Mouse (Mus musculus): ENCODE data around the gene Pfkl. TPM values are rescaled to one million over a fixed set of nuclear protein-coding genes. Genes with fewer than 3 reads are reported as not detected.
A peak's percentile ranks its signal among the peaks of the same experiment; 100 is the strongest.

The Pfkl gene
- polyA plus RNA-seq, 1 experiment from 2014 or later = 168 TPM

DNA sequence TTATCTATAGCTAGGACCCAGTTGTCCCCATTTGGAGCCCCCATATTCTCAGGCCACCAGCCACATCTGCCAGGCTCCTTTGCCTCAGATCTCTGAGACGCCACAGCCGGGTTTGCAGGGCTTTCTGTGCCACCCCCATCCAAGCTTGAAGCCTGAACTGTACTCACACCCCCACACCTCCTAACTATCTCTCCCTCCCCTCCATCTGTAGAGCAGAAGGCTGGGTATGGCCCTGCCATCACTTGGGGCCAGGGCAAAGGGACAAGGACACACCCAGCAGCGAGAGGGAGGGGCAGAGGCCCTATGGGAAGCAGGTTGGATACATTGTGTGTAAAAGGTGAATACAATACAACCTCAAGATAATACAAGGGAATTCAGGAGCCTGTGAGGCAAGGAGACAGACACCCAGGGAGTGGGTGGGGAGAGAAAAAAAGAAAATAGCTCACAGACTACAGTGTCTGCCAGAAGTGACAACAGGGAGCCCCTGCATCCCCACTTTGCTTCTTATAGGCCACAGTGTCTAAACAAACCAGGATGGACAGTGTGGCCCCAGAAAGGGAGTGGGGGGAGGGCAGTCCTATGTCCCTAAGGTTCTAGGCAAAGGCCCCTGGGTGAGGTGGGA lies 5.3 kb downstream of the Pfkl start:
- Histone ChIP-seq H3K4me2 (ENCODE audit: low read length) (no peak overlapping the region), H3K27me3 (ENCODE audit: control insufficient read depth, insufficient read depth, low read length) (no peaks in the 10 kb centered on the region), H3K4me1 (ENCODE audit: control insufficient read depth in 2 of 2, insufficient read depth in 2 of 2, low read length in 2 of 2) (peaks cover 23 to 33% of the 10 kb centered on the region in 2 experiments), H3K4me3 (ENCODE audit: control insufficient read depth in 1 of 2, insufficient read depth in 1 of 2, low read depth in 1 of 2, low read length in 2 of 2) (no peak overlapping the region), H3K9me3 (ENCODE audit: control insufficient read depth, low read length) (no peaks in the 10 kb centered on the region), H3K27ac (replicated peaks in 1 of 2; ENCODE audit: control insufficient read depth in 1 of 2, insufficient read depth in 1 of 2, low read depth in 2 of 2, low read length in 2 of 2) (no peak overlapping the region), H3K9ac (ENCODE audit: low read length) (no peak overlapping the region), H3K36me3 (ENCODE audit: control insufficient read depth, insufficient read depth, low read length) (peaks cover 58% of the 10 kb centered on the region)
- no peak for ATAC-seq (ENCODE audit: insufficient number of reproducible peaks, insufficient read depth, low FRiP score, low read depth)
- WGBS = 91% methylated on average over 3 of the region's 3 CpGs

DNA sequence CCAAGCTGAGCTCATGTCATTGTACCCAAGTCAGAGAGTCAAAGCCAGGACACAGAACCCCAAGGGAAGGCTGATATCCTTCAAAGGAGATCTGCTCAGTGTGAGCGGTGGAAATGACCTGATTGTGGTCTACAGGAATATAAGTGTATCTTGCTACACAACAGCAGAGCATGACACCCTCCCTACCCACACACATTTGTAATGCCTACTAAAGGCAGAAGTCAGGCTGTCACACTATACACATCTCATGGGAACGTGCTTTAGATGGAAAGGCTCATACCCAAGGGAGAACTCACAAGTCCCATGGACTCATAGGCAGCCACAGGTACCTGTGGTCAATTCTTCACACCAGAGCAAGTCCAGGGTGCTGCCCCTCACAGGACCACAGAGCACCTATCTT lies 7.6 kb downstream of the Pfkl start:
- 85% methylated on average over 2 of the region's 2 CpGs for WGBS
- peaks cover 80% of the 10 kb centered on the region for H3K36me3 ChIP-seq (ENCODE audit: control insufficient read depth, insufficient read depth, low read length)

DNA sequence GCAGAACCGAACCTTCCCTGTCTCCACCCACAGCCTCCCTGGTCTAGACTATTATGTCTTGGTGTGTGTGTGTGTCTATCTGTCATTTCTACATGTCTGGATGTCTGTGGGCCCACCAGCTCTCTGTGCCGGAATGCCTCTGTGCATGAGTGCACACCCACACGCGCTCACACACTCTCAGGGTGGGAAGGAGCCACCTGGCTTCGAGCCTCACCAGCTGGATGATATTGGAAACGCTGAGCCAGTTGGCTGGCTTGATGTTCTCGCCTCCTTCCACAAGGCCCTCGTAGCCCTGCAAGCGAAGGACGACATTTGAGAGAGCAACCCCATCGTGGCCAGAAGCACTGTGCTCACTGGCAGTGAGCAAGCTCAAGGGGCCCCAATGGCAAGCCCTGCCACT lies 8.1 kb downstream of the Pfkl start:
- ATAC-seq (ENCODE audit: insufficient number of reproducible peaks, insufficient read depth, low FRiP score, low read depth) = no peak
- H3K4me1 ChIP-seq (ENCODE audit: control insufficient read depth in 2 of 2, insufficient read depth in 2 of 2, low read length in 2 of 2) = peaks cover 4 to 10% of the 10 kb centered on the region in 2 experiments
- WGBS = 89% methylated on average over 11 of the region's 11 CpGs
- H3K9me3 ChIP-seq (ENCODE audit: control insufficient read depth, low read length) = no peaks in the 10 kb centered on the region
- peaks cover 85% of the 10 kb centered on the region for H3K36me3 ChIP-seq (ENCODE audit: control insufficient read depth, insufficient read depth, low read length)
- H3K9ac ChIP-seq (ENCODE audit: low read length) = no peak overlapping the region
- H3K4me3 ChIP-seq (ENCODE audit: control insufficient read depth in 1 of 2, insufficient read depth in 1 of 2, low read depth in 1 of 2, low read length in 2 of 2) = no peak overlapping the region
- H3K27me3 ChIP-seq (ENCODE audit: control insufficient read depth, insufficient read depth, low read length) = no peaks in the 10 kb centered on the region
- H3K27ac ChIP-seq (replicated peaks in 1 of 2; ENCODE audit: control insufficient read depth in 1 of 2, insufficient read depth in 1 of 2, low read depth in 2 of 2, low read length in 2 of 2) = no peak overlapping the region
- no peak overlapping the region for H3K4me2 ChIP-seq (ENCODE audit: low read length)

More for the DNA sequence above, 7.6 kb downstream of the Pfkl start:
- Histone ChIP-seq H3K27ac (replicated peaks in 1 of 2; ENCODE audit: control insufficient read depth in 1 of 2, insufficient read depth in 1 of 2, low read depth in 2 of 2, low read length in 2 of 2) (no peak overlapping the region), H3K9ac (ENCODE audit: low read length) (no peak overlapping the region), H3K4me1 (ENCODE audit: control insufficient read depth in 2 of 2, insufficient read depth in 2 of 2, low read length in 2 of 2) (peaks cover 9 to 16% of the 10 kb centered on the region in 2 experiments), H3K27me3 (ENCODE audit: control insufficient read depth, insufficient read depth, low read length) (no peaks in the 10 kb centered on the region), H3K9me3 (ENCODE audit: control insufficient read depth, low read length) (no peaks in the 10 kb centered on the region), H3K4me2 (ENCODE audit: low read length) (no peak overlapping the region), H3K4me3 (ENCODE audit: control insufficient read depth in 1 of 2, insufficient read depth in 1 of 2, low read depth in 1 of 2, low read length in 2 of 2) (no peak overlapping the region)
- no peak for ATAC-seq (ENCODE audit: insufficient number of reproducible peaks, insufficient read depth, low FRiP score, low read depth)

DNA sequence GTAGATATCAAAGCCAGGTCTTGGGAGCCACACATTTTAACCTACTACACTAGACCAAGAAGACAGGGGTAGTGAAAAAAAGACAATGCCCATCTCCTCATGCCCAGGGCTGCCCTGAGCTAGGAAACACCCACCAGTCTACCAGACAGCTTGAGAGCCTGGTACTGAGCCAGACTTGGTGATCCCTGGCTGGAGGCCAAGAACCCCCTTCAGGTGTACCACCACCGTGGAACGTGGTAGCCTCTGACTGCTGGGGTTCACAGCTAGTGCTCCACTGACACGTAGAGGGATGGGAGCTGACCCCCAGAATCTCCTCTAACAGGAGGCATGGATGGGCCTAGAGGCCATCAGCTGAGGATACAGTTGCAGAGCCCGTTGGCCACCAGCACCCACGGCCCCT lies 9.7 kb downstream of the Pfkl start:
- Histone ChIP-seq H3K36me3 (ENCODE audit: control insufficient read depth, insufficient read depth, low read length) (peaks cover 98% of the 10 kb centered on the region), H3K27me3 (ENCODE audit: control insufficient read depth, insufficient read depth, low read length) (no peaks in the 10 kb centered on the region), H3K4me3 (ENCODE audit: control insufficient read depth in 1 of 2, insufficient read depth in 1 of 2, low read depth in 1 of 2, low read length in 2 of 2) (no peak overlapping the region), H3K9me3 (ENCODE audit: control insufficient read depth, low read length) (no peaks in the 10 kb centered on the region), H3K4me2 (ENCODE audit: low read length) (no peak overlapping the region), H3K9ac (ENCODE audit: low read length) (no peak overlapping the region), H3K4me1 (ENCODE audit: control insufficient read depth in 2 of 2, insufficient read depth in 2 of 2, low read length in 2 of 2) (no peaks in the 10 kb centered on the region; a peak in 1 of 4 replicates), H3K27ac (replicated peaks in 1 of 2; ENCODE audit: control insufficient read depth in 1 of 2, insufficient read depth in 1 of 2, low read depth in 2 of 2, low read length in 2 of 2) (no peak overlapping the region)
- no peak for ATAC-seq (ENCODE audit: insufficient number of reproducible peaks, insufficient read depth, low FRiP score, low read depth)
- 94% methylated on average over 5 of the region's 5 CpGs for WGBS

DNA sequence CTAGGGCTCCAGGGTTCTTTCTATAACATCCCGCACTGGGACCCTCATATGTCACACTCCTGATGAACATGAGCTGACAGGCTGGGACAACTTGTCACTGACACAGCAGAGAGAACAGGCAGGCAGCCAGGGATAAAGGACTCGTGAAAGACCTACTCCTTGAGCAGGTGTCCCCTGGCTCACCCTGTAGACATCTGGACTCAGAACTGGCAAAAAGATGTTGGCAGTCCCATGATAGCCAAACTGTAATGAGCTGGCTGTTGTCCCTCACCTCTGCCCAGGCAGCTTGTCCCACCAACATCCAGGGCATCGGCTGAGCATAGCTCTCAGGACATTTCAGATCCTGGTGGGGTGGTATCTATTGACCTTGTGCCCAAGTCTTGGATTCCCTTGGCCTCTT lies 14.2 kb downstream of the Pfkl start:
- no peak overlapping the region for H3K9ac ChIP-seq (ENCODE audit: low read length)
- ATAC-seq (ENCODE audit: insufficient number of reproducible peaks, insufficient read depth, low FRiP score, low read depth) = no peak
- H3K9me3 ChIP-seq (ENCODE audit: control insufficient read depth, low read length) = no peaks in the 10 kb centered on the region
- peaks cover 100% of the 10 kb centered on the region for H3K36me3 ChIP-seq (ENCODE audit: control insufficient read depth, insufficient read depth, low read length)
- no peak overlapping the region for H3K27ac ChIP-seq (replicated peaks in 1 of 2; ENCODE audit: control insufficient read depth in 1 of 2, insufficient read depth in 1 of 2, low read depth in 2 of 2, low read length in 2 of 2)
- H3K4me2 ChIP-seq (ENCODE audit: low read length) = no peak overlapping the region
- WGBS = 83% methylated on average over 3 of the region's 3 CpGs
- no peak overlapping the region for H3K4me3 ChIP-seq (ENCODE audit: control insufficient read depth in 1 of 2, insufficient read depth in 1 of 2, low read depth in 1 of 2, low read length in 2 of 2)
- no peaks in the 10 kb centered on the region for H3K4me1 ChIP-seq (ENCODE audit: control insufficient read depth in 2 of 2, insufficient read depth in 2 of 2, low read length in 2 of 2)
- no peaks in the 10 kb centered on the region for H3K27me3 ChIP-seq (ENCODE audit: control insufficient read depth, insufficient read depth, low read length)

DNA sequence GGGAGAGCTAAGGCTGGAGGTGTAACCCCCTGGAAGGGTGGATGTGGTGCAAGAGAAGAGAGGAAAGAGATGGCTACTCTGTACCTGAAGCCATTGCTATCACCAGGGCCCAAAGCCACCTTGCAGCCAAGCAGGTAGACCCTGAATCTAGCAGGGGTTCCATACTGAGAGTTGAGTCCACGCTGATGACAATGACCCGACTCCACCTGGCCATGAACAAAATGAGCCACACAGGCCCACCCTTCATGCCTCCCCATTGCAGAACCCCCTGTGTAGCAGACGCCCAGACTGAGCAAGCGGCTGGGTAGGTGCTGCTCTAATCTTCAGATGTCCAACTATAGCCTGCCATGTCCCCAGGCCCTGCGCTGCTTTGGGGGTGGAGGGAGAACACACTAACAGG lies 24.1 kb downstream of the Pfkl start:
- Histone ChIP-seq H3K27me3 (ENCODE audit: control insufficient read depth, insufficient read depth, low read length) (no peaks in the 10 kb centered on the region), H3K9ac (ENCODE audit: low read length) (no peak overlapping the region), H3K4me1 (ENCODE audit: control insufficient read depth in 2 of 2, insufficient read depth in 2 of 2, low read length in 2 of 2) (peaks cover 2 to 6% of the 10 kb centered on the region in 2 experiments; a peak in 1 of 4 replicates), H3K36me3 (ENCODE audit: control insufficient read depth, insufficient read depth, low read length) (peaks cover 46% of the 10 kb centered on the region), H3K4me3 (ENCODE audit: control insufficient read depth in 1 of 2, insufficient read depth in 1 of 2, low read depth in 1 of 2, low read length in 2 of 2) (no peak overlapping the region), H3K27ac (replicated peaks in 1 of 2; ENCODE audit: control insufficient read depth in 1 of 2, insufficient read depth in 1 of 2, low read depth in 2 of 2, low read length in 2 of 2) (no peak overlapping the region), H3K4me2 (ENCODE audit: low read length) (no peak overlapping the region), H3K9me3 (ENCODE audit: control insufficient read depth, low read length) (no peaks in the 10 kb centered on the region)
- no peak for ATAC-seq (ENCODE audit: insufficient number of reproducible peaks, insufficient read depth, low FRiP score, low read depth)
- WGBS = 66% methylated on average over 5 of the region's 5 CpGs

DNA sequence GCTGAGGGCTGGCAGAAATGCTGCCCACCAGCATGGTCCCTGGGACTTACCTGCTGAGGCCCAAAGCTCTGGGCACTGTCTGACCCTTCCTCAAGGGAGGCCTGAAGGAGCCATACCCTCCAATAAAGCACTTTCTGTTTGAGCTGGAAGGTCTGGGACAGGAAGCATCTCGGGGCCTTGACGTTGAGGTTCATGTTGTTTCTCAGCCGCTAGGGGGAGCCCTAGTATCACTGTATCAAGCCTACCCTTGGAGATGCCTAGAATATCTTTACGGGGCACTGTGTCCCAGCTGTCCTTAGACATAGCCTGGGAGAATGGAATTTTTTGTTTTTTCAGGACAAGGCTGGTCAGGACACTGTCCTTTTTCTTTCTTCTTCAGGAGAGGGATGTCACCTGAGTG lies 25.2 kb downstream of the Pfkl start:
- WGBS = 0% methylated on average over 4 of the region's 4 CpGs
- H3K9me3 ChIP-seq (ENCODE audit: control insufficient read depth, low read length) = no peaks in the 10 kb centered on the region
- H3K4me3 ChIP-seq (ENCODE audit: control insufficient read depth in 1 of 2, insufficient read depth in 1 of 2, low read depth in 1 of 2, low read length in 2 of 2) = no peak overlapping the region
- peaks cover 2 to 6% of the 10 kb centered on the region in 2 experiments; a peak in 1 of 4 replicates for H3K4me1 ChIP-seq (ENCODE audit: control insufficient read depth in 2 of 2, insufficient read depth in 2 of 2, low read length in 2 of 2)
- H3K4me2 ChIP-seq (ENCODE audit: low read length) = no peak overlapping the region
- no peaks in the 10 kb centered on the region for H3K27me3 ChIP-seq (ENCODE audit: control insufficient read depth, insufficient read depth, low read length)
- peaks cover 35% of the 10 kb centered on the region for H3K36me3 ChIP-seq (ENCODE audit: control insufficient read depth, insufficient read depth, low read length)
- no peak overlapping the region for H3K27ac ChIP-seq (replicated peaks in 1 of 2; ENCODE audit: control insufficient read depth in 1 of 2, insufficient read depth in 1 of 2, low read depth in 2 of 2, low read length in 2 of 2)
- ATAC-seq (ENCODE audit: insufficient number of reproducible peaks, insufficient read depth, low FRiP score, low read depth) = peak; percentile 38
- no peak overlapping the region for H3K9ac ChIP-seq (ENCODE audit: low read length)

Data from heart, embryonic 14.5 days (tissue).